Mouse (Mus musculus) CH12.LX (cell line): ENCODE measurements around the gene Anpep. TPM values are rescaled to one million over a fixed set of nuclear protein-coding genes. Genes with fewer than 3 reads are reported as not detected.

Experiments used
- DNase-seq: peaks from one replicate; pipeline ENCODE4 v3.0.0-alpha.2; 2013; ENCODE audit errors: extremely low read depth
- H3K27ac ChIP-seq: 2 replicates; pipeline ENCODE4 v1.5.1; 2012; ENCODE audit warnings: low read depth, mild to moderate bottlenecking, control low read depth, moderate library complexity; ENCODE audit not compliant: insufficient read depth
- H3K27me3 ChIP-seq: replicated peaks from 2 replicates; pipeline ENCODE3; 2012; ENCODE audit warnings: inconsistent platforms
- H3K36me3 ChIP-seq, 2 experiments: replicated peaks in 1 of 2; 2 replicates each; pipeline versions ENCODE3 to v1.6.1; 2012; ENCODE audit warnings: inconsistent platforms in 1 of 2, low read length in 1 of 2, mild to moderate bottlenecking in 1 of 2, mixed read lengths in 1 of 2, moderate library complexity in 1 of 2; ENCODE audit not compliant: control insufficient read depth in 1 of 2, insufficient read depth in 1 of 2
- H3K4me1 ChIP-seq, 2 experiments: 2 replicates each; pipeline ENCODE4 v1.6.1; 2012; ENCODE audit warnings: inconsistent platforms in 1 of 2, moderate library complexity in 1 of 2; ENCODE audit not compliant: insufficient read depth in 2 of 2, control insufficient read depth in 1 of 2
- H3K4me2 ChIP-seq: 2 replicates; pipeline ENCODE4 v1.6.1; 2012; ENCODE audit warnings: low read depth, mild to moderate bottlenecking, control low read depth; ENCODE audit not compliant: poor library complexity, insufficient read depth, severe bottlenecking
- H3K4me3 ChIP-seq, 3 experiments: fragments of 150-350 bp in 1 of 3; sonication (generic) in 1 of 3; replicated peaks in 1 of 3; 2 replicates each; pipeline versions ENCODE3 to v1.5.1; 2011 to 2012; ENCODE audit warnings: low read depth in 2 of 3, low read length in 2 of 3, mild to moderate bottlenecking in 2 of 3, moderate library complexity in 2 of 3, control low read depth in 1 of 3, improper control_type of control experiment in 1 of 3, inconsistent platforms in 1 of 3, mixed read lengths in 1 of 3; ENCODE audit not compliant: poor library complexity in 1 of 3
- H3K79me2 ChIP-seq: replicated peaks from 2 replicates; pipeline ENCODE4 v1.6.1; 2012; ENCODE audit warnings: mild to moderate bottlenecking, moderate library complexity; ENCODE audit not compliant: control insufficient read depth, poor library complexity, insufficient read depth, severe bottlenecking; ENCODE audit errors: extremely low read depth
- H3K9ac ChIP-seq: 2 replicates; pipeline ENCODE4 v1.6.1; 2012; ENCODE audit warnings: low read depth, mild to moderate bottlenecking, control low read depth, moderate library complexity; ENCODE audit not compliant: insufficient read depth
- H3K9me3 ChIP-seq: replicated peaks from 2 replicates; pipeline ENCODE3; 2012; ENCODE audit warnings: low read length, inconsistent platforms, mixed read lengths
- BHLHE40 ChIP-seq: IDR thresholded peaks from 2 replicates; pipeline ENCODE4 v1.6.1; 2011; ENCODE audit warnings: mild to moderate bottlenecking, low read depth, low read length, improper control_type of control experiment
- CHD1 ChIP-seq: IDR thresholded peaks from 2 replicates; pipeline ENCODE4 v1.6.1; 2012; ENCODE audit warnings: low read depth, low read length, improper control_type of control experiment, inconsistent platforms
- EP300 ChIP-seq: IDR thresholded peaks from 2 replicates; pipeline ENCODE4 v1.6.1; 2011; ENCODE audit warnings: low read length, improper control_type of control experiment
- ETS1 ChIP-seq: conservative IDR thresholded peaks from 2 replicates; pipeline ENCODE4 v1.6.1; 2012; ENCODE audit warnings: low read depth, mild to moderate bottlenecking, inconsistent platforms, low read length, improper control_type of control experiment, moderate library complexity
- HCFC1 ChIP-seq: IDR thresholded peaks from 2 replicates; pipeline ENCODE4 v1.6.1; 2012; ENCODE audit warnings: low read depth, mild to moderate bottlenecking, inconsistent platforms, low read length, improper control_type of control experiment
- IRF4 ChIP-seq: IDR thresholded peaks from 2 replicates; pipeline ENCODE4 v1.6.1; 2014; ENCODE audit warnings: low read depth, mild to moderate bottlenecking, inconsistent platforms, low read length, improper control_type of control experiment
- JUN ChIP-seq: IDR thresholded peaks from 2 replicates; pipeline ENCODE4 v1.6.1; 2011; ENCODE audit warnings: low read depth, mild to moderate bottlenecking, low read length, improper control_type of control experiment, moderate library complexity; ENCODE audit not compliant: insufficient read depth
- JUND ChIP-seq: conservative IDR thresholded peaks from 2 replicates; pipeline ENCODE4 v1.6.1; 2011; ENCODE audit warnings: low read depth, low read length, improper control_type of control experiment
- KAT2A ChIP-seq: IDR thresholded peaks from 2 replicates; pipeline ENCODE4 v1.6.1; 2012; ENCODE audit warnings: low read length, improper control_type of control experiment, inconsistent platforms; ENCODE audit not compliant: insufficient replicate concordance
- MAFK ChIP-seq: IDR thresholded peaks from 2 replicates; pipeline ENCODE4 v1.6.1; 2011; ENCODE audit warnings: low read length, improper control_type of control experiment; ENCODE audit not compliant: insufficient replicate concordance
- MAZ ChIP-seq: IDR thresholded peaks from 2 replicates; pipeline ENCODE4 v1.6.1; 2012; ENCODE audit warnings: low read depth, mild to moderate bottlenecking, inconsistent platforms, low read length, improper control_type of control experiment, moderate library complexity
- MXI1 ChIP-seq: IDR thresholded peaks from 2 replicates; pipeline ENCODE4 v1.6.1; 2011; ENCODE audit warnings: mild to moderate bottlenecking, low read depth, low read length, improper control_type of control experiment
- NRF1 ChIP-seq: IDR thresholded peaks from 2 replicates; pipeline ENCODE4 v1.6.1; 2014; ENCODE audit warnings: low read depth, mild to moderate bottlenecking, inconsistent platforms, low read length, improper control_type of control experiment, moderate library complexity
- PAX5 ChIP-seq: IDR thresholded peaks from 2 replicates; pipeline ENCODE4 v1.6.1; 2012; ENCODE audit warnings: low read length, inconsistent platforms, mixed read lengths
- POLR2A ChIP-seq: IDR thresholded peaks from 2 replicates; pipeline ENCODE4 v1.6.1; 2011; ENCODE audit warnings: low read depth, mild to moderate bottlenecking, improper control_type of control experiment, low read length
- POLR2AphosphoS2 ChIP-seq: IDR thresholded peaks from 2 replicates; pipeline ENCODE4 v1.6.1; 2011; ENCODE audit warnings: low read depth, low read length, improper control_type of control experiment
- RAD21 ChIP-seq: IDR thresholded peaks from 2 replicates; pipeline ENCODE4 v1.6.1; 2011; ENCODE audit warnings: low read depth, mild to moderate bottlenecking, low read length, improper control_type of control experiment, moderate library complexity
- RCOR1 ChIP-seq: conservative IDR thresholded peaks from 2 replicates; pipeline ENCODE4 v1.6.1; 2012; ENCODE audit warnings: low read depth, mild to moderate bottlenecking, inconsistent platforms, low read length, improper control_type of control experiment
- TBP ChIP-seq: conservative IDR thresholded peaks from 2 replicates; pipeline ENCODE4 v1.6.1; 2011; ENCODE audit warnings: low read depth, low read length, improper control_type of control experiment
- UBTF ChIP-seq: IDR thresholded peaks from 2 replicates; pipeline ENCODE4 v1.6.1; 2012; ENCODE audit warnings: low read depth, mild to moderate bottlenecking, inconsistent platforms, low read length, improper control_type of control experiment, moderate library complexity
- USF1 ChIP-seq: IDR thresholded peaks from 2 replicates; pipeline ENCODE4 v1.6.1; 2014; ENCODE audit warnings: low read depth, mild to moderate bottlenecking, inconsistent platforms, low read length, improper control_type of control experiment
- USF2 ChIP-seq: conservative IDR thresholded peaks from 2 replicates; pipeline ENCODE4 v1.6.1; 2011; ENCODE audit warnings: low read depth, low read length, improper control_type of control experiment
- ZKSCAN1 ChIP-seq: IDR thresholded peaks from 2 replicates; pipeline ENCODE4 v1.6.1; 2012; ENCODE audit warnings: low read depth, inconsistent platforms, low read length, improper control_type of control experiment, borderline replicate concordance
- ZNF384 ChIP-seq: IDR thresholded peaks from 2 replicates; pipeline ENCODE4 v1.6.1; 2012; ENCODE audit warnings: low read depth, low read length, improper control_type of control experiment, inconsistent platforms
- dilution Hi-C: fragments of 300-500 bp; cut with MboI; formaldehyde crosslinking; loops from 2 replicates; pipeline ENCODE4 v1.14.3; 2020; ENCODE audit warnings: low sequenced_read_pairs; ENCODE audit not compliant: extremely low pct_unique_long_range_greater_than_20kb, extremely low pct_ligation_motif_present
- in situ Hi-C: fragments of 300-500 bp; cut with MboI; formaldehyde crosslinking; loops from 3 replicates; pipeline ENCODE4 v1.14.3; 2019; ENCODE audit warnings: low sequenced_read_pairs, low pct_ligation_motif_present, low pct_unique_long_range_greater_than_20kb, mixed read lengths
- polyA plus RNA-seq: library from polyadenylated mRNA; unstranded; fragments of >175 nt; gene quantifications from 2 replicates; pipeline ENCODE4 v1.2.1, GENCODE M21; 2012; ENCODE audit warnings: low read depth; ENCODE audit not compliant: insufficient read length
- total RNA-seq, 2 experiments: library from RNA; depleted of rRNA; stranded (reverse); fragments of 300-350 nt in 1 of 2; fragments of >200 nt in 1 of 2; gene quantifications; 2 replicates each; pipeline ENCODE4 v1.2.3; 2012 to 2014

Anpep gene
- total and polyA plus RNA-seq, 3 experiments: 0.25 to 0.60 TPM; not detected in 1

DNA sequence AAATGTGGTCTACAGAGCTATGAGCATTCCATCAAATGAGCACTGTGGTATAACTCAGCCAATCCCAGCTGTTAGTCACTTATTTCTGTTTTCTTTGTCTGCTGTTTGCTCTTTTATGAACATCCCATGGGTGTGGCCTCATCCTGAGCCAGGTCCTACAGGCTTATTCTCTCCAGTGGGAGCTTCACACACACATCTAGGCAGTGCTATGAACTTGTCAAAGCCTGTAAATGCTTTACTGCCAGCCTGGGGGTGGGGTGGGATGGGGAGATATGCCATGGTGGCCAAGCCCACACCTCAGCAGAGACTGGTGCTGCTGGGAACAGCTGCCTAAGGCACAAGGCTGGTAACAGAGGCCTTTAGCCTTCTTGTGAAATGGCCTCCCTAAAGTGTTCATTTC is 27.9 kb downstream of the Anpep start:
- Histone ChIP-seq H3K27me3 (peaks cover 5% of the 10 kb centered on the region), H3K4me2 (no peak overlapping the region), H3K9me3 (no peaks in the 10 kb centered on the region), H3K79me2 (no peaks in the 10 kb centered on the region), H3K4me1 (no peaks in the 10 kb centered on the region), H3K9ac (no peak overlapping the region), H3K27ac (no peak overlapping the region), H3K4me3 (no peak overlapping the region), H3K36me3 (no peaks in the 10 kb centered on the region)
- DNase-seq: no peak
- dilution Hi-C loops (no loop called here), in situ Hi-C loops (no loop called here)
- TF ChIP-seq MXI1: no peak
- TF ChIP-seq RAD21: no peak
- no peak for TF ChIP-seq HCFC1
- no peak for TF ChIP-seq CHD1
- no peak for TF ChIP-seq USF2
- no peak for TF ChIP-seq ZKSCAN1
- TF ChIP-seq IRF4: no peak
- no peak for TF ChIP-seq UBTF
- TF ChIP-seq BHLHE40: no peak
- TF ChIP-seq ETS1: no peak
- no peak for TF ChIP-seq ZNF384
- TF ChIP-seq POLR2AphosphoS2: no peak
- TF ChIP-seq MAZ: no peak
- TF ChIP-seq POLR2A: no peak
- no peak for TF ChIP-seq JUND
- TF ChIP-seq KAT2A: no peak
- no peak for TF ChIP-seq TBP
- TF ChIP-seq MAFK: no peak
- TF ChIP-seq JUN: no peak

DNA sequence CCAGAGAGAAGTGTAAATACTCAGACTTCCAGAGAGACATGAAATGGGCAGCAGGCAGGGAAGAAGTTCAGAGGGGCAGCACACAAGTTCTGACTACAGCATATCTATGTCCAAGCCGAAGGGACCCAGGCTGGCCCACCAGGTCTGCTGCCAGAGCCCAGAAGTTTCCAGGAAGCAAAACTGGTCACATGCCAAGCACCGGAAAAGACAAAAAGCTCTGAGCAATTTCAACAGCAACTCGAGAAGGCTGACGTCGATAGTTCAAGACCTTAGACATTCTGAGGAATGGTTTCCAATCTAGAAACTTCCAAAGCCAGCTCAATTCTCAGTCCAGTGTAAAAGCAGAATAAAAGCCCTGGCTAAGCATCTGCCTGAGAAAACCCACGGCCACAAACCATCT is 29.3 kb downstream of the Anpep start:
- no peaks in the 10 kb centered on the region for H3K79me2 ChIP-seq
- no peaks in the 10 kb centered on the region for H3K9me3 ChIP-seq
- peaks cover 2% of the 10 kb centered on the region for H3K27me3 ChIP-seq
- in situ Hi-C loops (no loop called here), dilution Hi-C loops (no loop called here)
- DNase-seq: no peak
- H3K9ac ChIP-seq: no peak overlapping the region
- no peak; the same call in 1 of the 2 replicates for TF ChIP-seq USF1
- TF ChIP-seq UBTF: no peak
- TF ChIP-seq PAX5: no peak
- TF ChIP-seq TBP: no peak
- no peak for TF ChIP-seq CHD1
- TF ChIP-seq BHLHE40: no peak
- no peak for TF ChIP-seq KAT2A
- no peak for TF ChIP-seq NRF1
- no peak for TF ChIP-seq EP300
- TF ChIP-seq RCOR1: no peak
- TF ChIP-seq JUND: no peak
- no peaks in the 10 kb centered on the region for H3K36me3 ChIP-seq
- no peak overlapping the region for H3K4me3 ChIP-seq
- H3K27ac ChIP-seq: no peak overlapping the region
- no peaks in the 10 kb centered on the region for H3K4me1 ChIP-seq
- H3K4me2 ChIP-seq: no peak overlapping the region
